Mouse (Mus musculus) gastrocnemius, postnatal 36 days (tissue): ENCODE data around the gene Adamts20. TPM values are rescaled to one million over a fixed set of nuclear protein-coding genes. Genes with fewer than 3 reads are reported as not detected.
"Not testable (repeated sequence)": the region's sequence is repeated elsewhere in the genome, so short reads cannot be mapped to it uniquely, and the experiment has no call there.

ENCODE experiments used
- DNase-seq, 2 experiments: peaks; one replicate each; pipeline ENCODE4 v3.0.0; 2022
- intact Hi-C: fragments of 180-260 bp; cut with DNase I; formaldehyde crosslinking; loops from one replicate; pipeline ENCODE4 v1.15.1; 2025
- long read RNA-seq, 2 experiments: library from polyadenylated mRNA; stranded (forward); transcript quantifications; one replicate each; pipeline ENCODE4 v2.0.0; 2021
- total RNA-seq, 2 experiments: library from RNA; stranded (reverse); gene quantifications; 2 replicates each; pipeline ENCODE4 v1.2.3; 2021

Adamts20 gene
- 1 to 10 TPM; 6.4 to 6.8 TPM for total RNA-seq
- long read RNA-seq, experiment 1, partial matches to known transcripts: 2 of 6 reads
- long read RNA-seq, experiment 1, other reads (novel, unspliced or antisense): 1 of 6 reads
- long read RNA-seq, experiment 2, partial matches to known transcripts: 0 of 3 reads
- long read RNA-seq, experiment 2, other reads (novel, unspliced or antisense): 2 of 3 reads

GRCm38 (mm10) chr15:94465318-94465717 lies at the start of gene Adamts20:
TSS of gene Adamts20 (minus strand) at chr15:94465418.
- intact Hi-C loops: no loop called here
- no peak for DNase-seq

- intact Hi-C loops: no loop called here
- peak in 1 of 2 experiments; percentile 12 for DNase-seq
Measured at GRCm38 (mm10) chr15:94503451-94504215, 38.4 kb upstream of the Adamts20 start.

GRCm38 (mm10) chr15:94499260-94499659 lies 34.0 kb upstream of the Adamts20 start:
- DNase-seq: no peak

GRCm38 (mm10) chr15:94495936-94496335 lies 30.7 kb upstream of the Adamts20 start:
- intact Hi-C loops: no loop called here

More at GRCm38 (mm10) chr15:94499260-94499659, 34.0 kb upstream of the Adamts20 start:
- intact Hi-C loops: no loop called here

GRCm38 (mm10) chr15:94494445-94494844 lies 29.2 kb upstream of the Adamts20 start:
- DNase-seq: no peak
- intact Hi-C loops: no loop called here

More at GRCm38 (mm10) chr15:94495936-94496335, 30.7 kb upstream of the Adamts20 start:
- DNase-seq: no peak

- intact Hi-C loops: no loop called here
Measured at GRCm38 (mm10) chr15:94489433-94489832, 24.2 kb upstream of the Adamts20 start.

GRCm38 (mm10) chr15:94488028-94488427 lies 22.8 kb upstream of the Adamts20 start:
- DNase-seq, intact Hi-C loops: not testable (repeated sequence)

More at GRCm38 (mm10) chr15:94489433-94489832, 24.2 kb upstream of the Adamts20 start:
- no peak for DNase-seq

GRCm38 (mm10) chr15:94482555-94482954 lies 17.3 kb upstream of the Adamts20 start:
- DNase-seq: no peak
- intact Hi-C loops: no loop called here

- DNase-seq: no peak
- intact Hi-C loops: no loop called here
Measured at GRCm38 (mm10) chr15:94480792-94481191, 15.6 kb upstream of the Adamts20 start.

GRCm38 (mm10) chr15:94480248-94480647 lies 15.0 kb upstream of the Adamts20 start:
- intact Hi-C loops: no loop called here

GRCm38 (mm10) chr15:94479513-94480136 lies 14.4 kb upstream of the Adamts20 start:
- DNase-seq: no peak
- intact Hi-C loops: no loop called here

More at GRCm38 (mm10) chr15:94480248-94480647, 15.0 kb upstream of the Adamts20 start:
- no peak for DNase-seq

GRCm38 (mm10) chr15:94478706-94479105 lies 13.5 kb upstream of the Adamts20 start:
- no peak for DNase-seq
- intact Hi-C loops: no loop called here

GRCm38 (mm10) chr15:94477287-94477686 lies 12.1 kb upstream of the Adamts20 start:
- intact Hi-C loops: no loop called here
- DNase-seq: no peak

GRCm38 (mm10) chr15:94475975-94476374 lies 10.8 kb upstream of the Adamts20 start:
- DNase-seq: no peak
- intact Hi-C loops: no loop called here

GRCm38 (mm10) chr15:94470361-94470760 lies 5.1 kb upstream of the Adamts20 start:
- DNase-seq: no peak
- intact Hi-C loops: no loop called here

- no peak for DNase-seq
- intact Hi-C loops: loop anchor here (5.0 kb wide), 3 partner anchors 63 to 123 kb away; no protein-coding TSS in a partner anchor
Measured at GRCm38 (mm10) chr15:94464881-94465280, 337 bp downstream of the Adamts20 start.

- intact Hi-C loops: loop anchor here (5.0 kb wide), 3 partner anchors 61 to 121 kb away; no protein-coding TSS in a partner anchor
- DNase-seq: peak in 1 of 2 experiments; percentile 34
Measured at GRCm38 (mm10) chr15:94463251-94463650, 2.0 kb downstream of the Adamts20 start.

GRCm38 (mm10) chr15:94462206-94462605 lies 3.0 kb downstream of the Adamts20 start:
- intact Hi-C loops: loop anchor here (5.0 kb wide), 3 partner anchors 60 to 120 kb away; no protein-coding TSS in a partner anchor
- DNase-seq: no peak

GRCm38 (mm10) chr15:94461166-94461565 lies 4.1 kb downstream of the Adamts20 start:
- DNase-seq: no peak
- intact Hi-C loops: loop anchor here (5.0 kb wide), 3 partner anchors 59 to 119 kb away; no protein-coding TSS in a partner anchor

- no peak for DNase-seq
- intact Hi-C loops: no loop called here
Measured at GRCm38 (mm10) chr15:94457636-94458390, 7.4 kb downstream of the Adamts20 start.
